Mouse (Mus musculus) liver, embryonic 14 days (tissue): Measurements from ENCODE around the gene Osbpl11. TPM values are rescaled to one million over a fixed set of nuclear protein-coding genes. Genes with fewer than 3 reads are reported as not detected.

Experiments
- polyA plus RNA-seq: library from polyadenylated mRNA; depleted of rRNA; stranded (reverse); fragments of >200 nt; gene quantifications from 2 replicates; pipeline ENCODE4 v1.2.3, GENCODE M21; 2012; rRNA removed

Osbpl11 gene
- 3.3 and 3.8 TPM in 2 replicates for polyA plus RNA-seq

DNA sequence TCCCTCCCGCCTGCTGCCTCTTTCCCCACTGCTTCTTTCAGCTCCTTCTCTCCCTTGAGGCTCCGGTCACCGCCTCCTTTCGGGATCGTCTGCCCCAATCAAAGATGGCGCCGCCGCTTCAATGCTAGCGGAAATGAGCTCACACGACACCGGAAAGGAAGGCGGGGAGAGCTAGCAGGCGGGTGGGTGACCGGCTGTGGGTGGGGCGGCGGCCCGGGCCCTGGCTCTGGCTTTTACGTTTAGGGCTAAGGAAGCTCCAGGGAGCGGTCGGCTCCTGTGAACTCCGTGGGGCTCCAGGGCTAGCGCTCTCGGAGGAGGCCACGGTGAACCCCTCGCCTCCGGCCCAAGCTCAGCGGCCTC is at the start of gene Osbpl11:
Gene Osbpl11 (plus strand): TSS at position 171 of the 360 bp plus-strand sequence.

DNA sequence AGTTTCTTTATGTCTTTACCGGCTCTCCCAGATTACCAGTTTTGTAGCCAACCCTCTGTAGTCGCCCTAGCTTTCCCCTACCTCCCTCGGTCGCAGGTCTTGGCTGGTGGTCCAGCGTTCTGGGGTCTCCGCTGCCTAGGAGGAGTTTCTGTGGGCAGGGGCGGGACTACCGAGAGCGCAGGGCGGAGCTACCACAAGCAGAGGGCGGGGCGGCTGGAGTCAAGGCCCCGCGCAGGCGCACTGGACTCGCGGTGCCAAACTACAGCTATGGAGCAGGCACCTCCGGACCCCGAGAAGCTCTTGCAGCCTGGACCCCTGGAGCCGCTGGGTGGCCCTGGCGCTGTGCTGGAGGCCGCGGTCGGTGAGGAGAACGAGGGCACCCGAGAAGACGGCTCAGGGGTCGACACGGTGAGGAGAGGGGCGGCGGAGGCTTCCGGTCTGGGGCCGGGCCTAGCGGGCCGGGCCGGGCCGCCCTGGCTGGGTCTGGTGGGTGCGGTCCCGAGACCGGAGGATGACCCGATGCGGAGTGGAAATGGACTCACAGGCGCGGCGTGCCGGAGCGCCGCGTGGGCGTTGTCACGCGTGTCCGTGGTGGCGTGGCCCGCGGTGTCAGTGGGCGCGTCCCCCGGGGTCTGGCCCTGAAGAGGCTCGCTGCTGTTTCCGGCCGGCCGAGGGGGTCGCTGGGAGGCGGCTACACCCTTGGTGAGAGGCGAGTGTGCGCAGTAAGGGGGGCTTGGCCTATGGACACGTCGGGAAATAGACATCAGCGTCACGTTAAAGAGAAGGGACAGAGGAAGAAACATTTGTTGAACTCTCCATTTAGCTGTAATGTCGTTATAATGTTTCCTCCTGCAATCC is 66.6 kb downstream of the Osbpl11 start, which contains the start of gene Snx4:
Gene Snx4 (plus strand): TSS at position 249 of the 858 bp plus-strand sequence.

Other genes with a start within 250 kb of the Osbpl11 start
- 0.14 and 0.18 TPM in 2 replicates for gene Iqcg, start 128.9 kb upstream of the Osbpl11 start, polyA plus RNA-seq
- 1,006 and 1,009 TPM in 2 replicates for gene Rpl35a, start 128.6 kb upstream of the Osbpl11 start, polyA plus RNA-seq
- gene Lmln, start 122.5 kb upstream of the Osbpl11 start, polyA plus RNA-seq, result 0.76 and 0.92 TPM in 2 replicates
- gene Snx4, start 66.4 kb downstream of the Osbpl11 start, polyA plus RNA-seq, result 7.0 and 8.8 TPM in 2 replicates
- gene Zfp148, start 195.8 kb downstream of the Osbpl11 start, polyA plus RNA-seq, result 3.9 and 4.1 TPM in 2 replicates